Mouse (Mus musculus) erythroblast, embryonic 14.5 days (primary cell): ENCODE results near the gene Gpr62.

ENCODE experiments used
- GATA1 ChIP-seq: IDR thresholded peaks from 2 replicates; pipeline ENCODE4 v1.6.1; 2012; ENCODE audit warnings: low read length, inconsistent platforms, mixed read lengths
- TAL1 ChIP-seq: IDR thresholded peaks from 3 replicates; pipeline ENCODE4 v1.6.1; 2012; ENCODE audit warnings: low read length, inconsistent platforms, mixed read lengths

DNA sequence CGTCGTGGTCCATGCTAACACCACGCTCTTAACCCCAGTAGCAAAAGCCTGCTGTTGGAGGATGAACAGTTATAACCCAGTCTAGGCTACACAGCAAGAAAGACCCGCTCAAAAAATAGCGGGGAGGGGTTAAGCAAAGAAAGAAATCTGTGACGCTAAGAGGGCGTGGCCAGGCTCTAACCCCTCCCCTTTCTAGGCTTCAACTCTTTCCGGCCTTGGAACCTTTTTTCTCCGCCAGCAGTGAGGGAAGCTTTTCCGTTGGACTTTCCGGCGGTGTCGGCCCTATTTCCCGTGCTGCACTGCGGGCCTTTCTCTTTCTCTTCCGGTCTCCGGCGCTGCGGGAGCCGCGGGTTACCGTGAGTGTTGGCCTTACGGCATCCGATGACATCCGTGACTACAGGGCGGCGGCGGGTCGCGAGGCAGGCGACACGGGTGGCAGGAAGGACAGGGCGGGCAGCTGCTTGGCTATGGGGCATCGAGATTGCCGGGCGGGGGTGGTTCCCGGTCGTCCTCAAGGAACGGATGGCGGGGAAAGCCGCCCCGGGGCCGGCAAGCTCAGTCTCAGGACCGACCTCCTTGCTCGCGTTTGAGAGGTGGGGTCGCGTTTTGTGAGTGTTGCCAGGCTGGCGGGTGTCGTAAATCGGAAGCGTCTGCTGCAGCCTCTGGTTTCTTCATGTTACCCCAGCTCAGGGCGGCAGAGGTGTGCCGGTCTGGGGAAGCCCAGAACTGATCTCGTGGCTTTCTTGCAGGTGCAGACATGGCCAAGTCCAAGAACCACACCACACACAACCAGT lies 36.3 kb downstream of the Gpr62 start, which contains the start of gene Rpl29:
- TF ChIP-seq GATA1 (no peak), TAL1 (no peak)
